Mouse (Mus musculus) liver, postnatal 0 days (tissue): ENCODE results near the gene Topors. TPM values are rescaled to one million over a fixed set of nuclear protein-coding genes. Genes with fewer than 3 reads are reported as not detected.

Experiments
- ATAC-seq: fragments of 200-750 bp; cut with Nextera tagmentation; 2 replicates; pipeline ENCODE4 v1.8.0; 2017; ENCODE audit warnings: mild to moderate bottlenecking, moderate library complexity
- DNase-seq: peaks from one replicate; pipeline ENCODE4 v3.0.0-alpha.2; 2016
- H3K27ac ChIP-seq: fragments of 300-500 bp; sonication (generic); 2 replicates; pipeline ENCODE4 v1.5.1; 2014; ENCODE audit warnings: antibody characterized with exemption, moderate library complexity, mild to moderate bottlenecking, low read depth
- H3K27me3 ChIP-seq: fragments of 300-500 bp; sonication (generic); 2 replicates; pipeline ENCODE4 v1.6.1; 2014; ENCODE audit warnings: low read length, control low read depth, mixed read lengths; ENCODE audit not compliant: insufficient read depth
- H3K36me3 ChIP-seq: fragments of 300-500 bp; sonication (generic); replicated peaks from 2 replicates; pipeline ENCODE4 v1.6.1; 2014; ENCODE audit warnings: mild to moderate bottlenecking, control low read depth, low read length, moderate library complexity, mixed read lengths; ENCODE audit not compliant: insufficient read depth
- H3K4me1 ChIP-seq: fragments of 300-500 bp; sonication (generic); 2 replicates; pipeline ENCODE4 v1.6.1; 2014; ENCODE audit warnings: antibody characterized with exemption, mild to moderate bottlenecking, control low read depth; ENCODE audit not compliant: insufficient read depth
- H3K4me2 ChIP-seq: fragments of 300-500 bp; sonication (generic); 2 replicates; pipeline ENCODE4 v1.6.1; 2014; ENCODE audit warnings: low read depth, mild to moderate bottlenecking, low read length, moderate library complexity, mixed read lengths
- H3K4me3 ChIP-seq: fragments of 300-500 bp; sonication (generic); 2 replicates; pipeline ENCODE4 v1.5.1; 2014; ENCODE audit warnings: low read depth, low read length
- H3K9ac ChIP-seq: fragments of 300-500 bp; sonication (generic); replicated peaks from 2 replicates; pipeline ENCODE4 v1.6.1; 2014; ENCODE audit warnings: mild to moderate bottlenecking, moderate library complexity
- H3K9me3 ChIP-seq: fragments of 300-500 bp; sonication (generic); 2 replicates; pipeline ENCODE4 v1.6.1; 2016; ENCODE audit warnings: mild to moderate bottlenecking, control low read depth, low read length, mixed read lengths
- CTCF ChIP-seq: sonication (generic); IDR thresholded peaks from 2 replicates; pipeline ENCODE4 v1.5.1; 2016; ENCODE audit warnings: antibody characterized with exemption, low read depth
- EP300 ChIP-seq: IDR thresholded peaks from 2 replicates; pipeline ENCODE4 v1.6.1; 2016; ENCODE audit warnings: antibody characterized with exemption, low read depth, mild to moderate bottlenecking
- WGBS: fragments of 180-500 bp; shearing (Covaris S2); extraction: QIAGEN DNeasy Blood & Tissue Kit; methylation state at CpG from one replicate; pipeline ENCODE4 v1.1.7; 2014; ENCODE audit not compliant: insufficient replicate concordance; 5-methylcytosine and 5-hydroxymethylcytosine counted together
- polyA plus RNA-seq: library from polyadenylated mRNA; unstranded; fragments of >200 nt; fragmentation: Nextera tagmentation; extraction: Ambion mirVana; gene quantifications from 2 replicates; pipeline ENCODE4 v1.2.1, GENCODE M21; 2015

The Topors gene
- polyA plus RNA-seq, 1 experiment from 2014 or later, result 12.0 TPM

GRCm38 (mm10) chr4:40241928-40242327, 27.7 kb downstream of the Topors start:
- H3K4me2 ChIP-seq, result no peak overlapping the region
- 51% methylated on average over 6 of the region's 6 CpGs for WGBS
- no peak for DNase-seq
- no peak overlapping the region for H3K9ac ChIP-seq
- H3K27me3 ChIP-seq, result no peaks in the 10 kb centered on the region
- H3K27ac ChIP-seq, result no peak overlapping the region
- no peak for ATAC-seq
- no peak overlapping the region for H3K4me3 ChIP-seq
- peaks cover 7% of the 10 kb centered on the region for H3K4me1 ChIP-seq
- no peaks in the 10 kb centered on the region for H3K9me3 ChIP-seq
- no peaks in the 10 kb centered on the region for H3K36me3 ChIP-seq
- TF ChIP-seq CTCF (no peak), EP300 (no peak)

- 43% methylated on average over 5 of the region's 5 CpGs for WGBS
- DNase-seq, result no peak
- Histone ChIP-seq H3K9me3 (no peaks in the 10 kb centered on the region), H3K4me3 (peak overlapping the region; percentile 74), H3K27ac (peak overlapping the region; percentile 87), H3K4me1 (peaks cover 9% of the 10 kb centered on the region), H3K27me3 (no peaks in the 10 kb centered on the region), H3K4me2 (peak overlapping the region; percentile 90), H3K36me3 (no peaks in the 10 kb centered on the region), H3K9ac (peak overlapping the region; percentile 73)
- no peak for TF ChIP-seq EP300
- no peak for TF ChIP-seq CTCF
- ATAC-seq, result peak; percentile 20
Measured at GRCm38 (mm10) chr4:40240272-40240744, 29.3 kb downstream of the Topors start.

GRCm38 (mm10) chr4:40239409-40240271, 30.0 kb downstream of the Topors start, which contains the start of gene Ddx58:
Gene Ddx58, minus strand, starts transcription at chr4:40239828.
- Histone ChIP-seq H3K36me3 (peaks cover 5% of the 10 kb centered on the region), H3K27me3 (no peaks in the 10 kb centered on the region), H3K4me2 (peak within 1 kb of the TSS; percentile 90), H3K4me3 (peak within 1 kb of the TSS; percentile 74), H3K27ac (peak within 1 kb of the TSS; percentile 87), H3K4me1 (peaks cover 9% of the 10 kb centered on the region), H3K9me3 (no peaks in the 10 kb centered on the region), H3K9ac (peak within 1 kb of the TSS; percentile 73)
- TF ChIP-seq CTCF (no peak), EP300 (no peak)
- WGBS, result 2% methylated on average over 35 of the region's 35 CpGs
- DNase-seq, result peak; percentile 80
- peak; percentile 79 for ATAC-seq

- TF ChIP-seq CTCF (no peak), EP300 (peak; percentile 10; the same call in 1 of the 2 replicates)
- Histone ChIP-seq H3K9ac (peak overlapping the region; percentile 73), H3K4me3 (peak overlapping the region; percentile 74), H3K9me3 (no peaks in the 10 kb centered on the region), H3K27me3 (no peaks in the 10 kb centered on the region), H3K4me1 (peaks cover 9% of the 10 kb centered on the region), H3K4me2 (peak overlapping the region; percentile 90), H3K27ac (peak overlapping the region; percentile 87), H3K36me3 (peaks cover 10% of the 10 kb centered on the region)
- ATAC-seq, result peak; percentile 55
- peak; percentile 64 for DNase-seq
- 2% methylated on average over 17 of the region's 17 CpGs for WGBS
Measured at GRCm38 (mm10) chr4:40238483-40239408, 30.9 kb downstream of the Topors start.

- no peak overlapping the region for H3K9ac ChIP-seq
- no peak for DNase-seq
- H3K4me2 ChIP-seq, result no peak overlapping the region
- H3K4me1 ChIP-seq, result peaks cover 9% of the 10 kb centered on the region
- TF ChIP-seq EP300 (no peak), CTCF (no peak)
- no peaks in the 10 kb centered on the region for H3K27me3 ChIP-seq
- H3K36me3 ChIP-seq, result peaks cover 14% of the 10 kb centered on the region
- WGBS, result 62% methylated on average over 4 of the region's 4 CpGs
- H3K9me3 ChIP-seq, result no peaks in the 10 kb centered on the region
- no peak overlapping the region for H3K4me3 ChIP-seq
- no peak for ATAC-seq
- no peak overlapping the region for H3K27ac ChIP-seq
Measured at GRCm38 (mm10) chr4:40236829-40237228, 32.8 kb downstream of the Topors start.
